Mouse (Mus musculus) forebrain, embryonic 13.5 days (tissue): ENCODE results near the gene Slc7a7. TPM values are rescaled to one million over a fixed set of nuclear protein-coding genes. Genes with fewer than 3 reads are reported as not detected.

ENCODE experiments used
- ATAC-seq: fragments of 200-750 bp; cut with Nextera tagmentation; 2 replicates; pipeline ENCODE4 v1.8.0; 2017
- H3K27ac ChIP-seq: fragments of 300-500 bp; sonication (generic); 2 replicates; pipeline ENCODE4 v1.5.1; 2015; ENCODE audit warnings: inconsistent platforms, mild to moderate bottlenecking, moderate library complexity
- H3K27me3 ChIP-seq: fragments of 300-500 bp; sonication (generic); 2 replicates; pipeline ENCODE4 v1.6.1; 2015; ENCODE audit warnings: mild to moderate bottlenecking, inconsistent platforms
- H3K36me3 ChIP-seq: fragments of 300-500 bp; sonication (generic); 2 replicates; pipeline ENCODE4 v1.6.1; 2015; ENCODE audit warnings: mild to moderate bottlenecking, inconsistent platforms; ENCODE audit not compliant: poor library complexity, severe bottlenecking
- H3K4me1 ChIP-seq: fragments of 300-500 bp; sonication (generic); 2 replicates; pipeline ENCODE4 v1.6.1; 2015; ENCODE audit warnings: inconsistent platforms
- H3K4me2 ChIP-seq: fragments of 300-500 bp; sonication (generic); 2 replicates; pipeline ENCODE4 v1.6.1; 2015; ENCODE audit warnings: inconsistent platforms, mild to moderate bottlenecking, moderate library complexity
- H3K4me3 ChIP-seq: fragments of 300-500 bp; sonication (generic); 2 replicates; pipeline ENCODE4 v1.5.1; 2015; ENCODE audit warnings: mild to moderate bottlenecking, inconsistent platforms
- H3K9ac ChIP-seq: fragments of 300-500 bp; sonication (generic); 2 replicates; pipeline ENCODE4 v1.6.1; 2015; ENCODE audit warnings: mild to moderate bottlenecking, inconsistent platforms
- H3K9me3 ChIP-seq: fragments of 300-500 bp; sonication (generic); replicated peaks from 2 replicates; pipeline ENCODE4 v1.6.1; 2016; ENCODE audit warnings: inconsistent platforms
- WGBS: fragments of 180-500 bp; shearing (Covaris S2); methylation state at CpG from one replicate; pipeline ENCODE4 v1.1.7; 2015; 5-methylcytosine and 5-hydroxymethylcytosine counted together
- polyA plus RNA-seq: library from polyadenylated mRNA; unstranded; fragments of >200 nt; fragmentation: Nextera tagmentation; extraction: Ambion mirVana; gene quantifications from 2 replicates; pipeline ENCODE4 v1.2.1, GENCODE M21; 2015

Slc7a7 gene
- polyA plus RNA-seq, 1 experiment from 2014 or later: 5.6 TPM

- ATAC-seq: peak; percentile 42; the same call in 1 of the 2 replicates
- H3K36me3 ChIP-seq: peaks cover 35% of the 10 kb centered on the region
- WGBS: 38% methylated on average over 3 of the region's 3 CpGs
- no peaks in the 10 kb centered on the region for H3K27me3 ChIP-seq
- H3K9ac ChIP-seq: no peak overlapping the region
- H3K4me3 ChIP-seq: no peak overlapping the region
- no peaks in the 10 kb centered on the region for H3K4me1 ChIP-seq
- H3K4me2 ChIP-seq: no peak overlapping the region
- H3K27ac ChIP-seq: no peak overlapping the region
- H3K9me3 ChIP-seq: no peaks in the 10 kb centered on the region
Observed at GRCm38 (mm10) chr14:54443196-54443595, 25.6 kb upstream of the Slc7a7 start.

GRCm38 (mm10) chr14:54442548-54442947 lies 25.0 kb upstream of the Slc7a7 start:
- ATAC-seq: no peak
- H3K27ac ChIP-seq: no peak overlapping the region
- no peak overlapping the region for H3K9ac ChIP-seq
- H3K4me3 ChIP-seq: no peak overlapping the region
- 91% methylated on average over 3 of the region's 3 CpGs for WGBS
- no peaks in the 10 kb centered on the region for H3K27me3 ChIP-seq
- H3K4me1 ChIP-seq: no peaks in the 10 kb centered on the region
- H3K9me3 ChIP-seq: no peaks in the 10 kb centered on the region
- peaks cover 39% of the 10 kb centered on the region for H3K36me3 ChIP-seq
- no peak overlapping the region for H3K4me2 ChIP-seq

DNA sequence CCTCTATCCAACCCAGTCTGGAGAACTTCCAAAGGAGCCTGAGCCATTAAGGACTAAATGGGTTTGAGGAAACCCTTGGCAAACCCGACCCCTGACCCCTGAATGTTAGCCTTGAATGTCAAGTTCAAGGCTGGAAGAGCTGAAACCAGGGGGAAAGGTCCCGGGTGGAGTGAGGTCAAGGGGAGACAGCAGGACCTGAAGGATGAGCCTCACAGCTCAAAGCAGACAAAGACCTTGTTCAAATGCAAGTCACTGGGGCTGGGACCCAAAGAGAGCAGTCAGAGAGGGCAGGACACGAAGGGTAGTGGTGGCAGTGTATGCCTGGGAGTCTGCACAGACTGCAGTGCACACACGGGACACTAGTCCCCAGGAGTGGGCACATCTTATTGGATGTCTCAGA lies 23.8 kb upstream of the Slc7a7 start:
- no peak overlapping the region for H3K9ac ChIP-seq
- H3K36me3 ChIP-seq: peaks cover 45% of the 10 kb centered on the region
- H3K27ac ChIP-seq: no peak overlapping the region
- no peak overlapping the region for H3K4me2 ChIP-seq
- WGBS: 79% methylated on average over 4 of the region's 4 CpGs
- no peak overlapping the region for H3K4me3 ChIP-seq
- H3K4me1 ChIP-seq: no peaks in the 10 kb centered on the region
- no peaks in the 10 kb centered on the region for H3K9me3 ChIP-seq
- no peak for ATAC-seq
- H3K27me3 ChIP-seq: no peaks in the 10 kb centered on the region

- Histone ChIP-seq H3K4me2 (no peak overlapping the region), H3K36me3 (peaks cover 53% of the 10 kb centered on the region), H3K4me1 (no peaks in the 10 kb centered on the region), H3K27me3 (no peaks in the 10 kb centered on the region), H3K9me3 (no peaks in the 10 kb centered on the region), H3K9ac (no peak overlapping the region), H3K4me3 (no peak overlapping the region), H3K27ac (no peak overlapping the region)
- no peak for ATAC-seq
- 95% methylated on average over 14 of the region's 14 CpGs for WGBS
Observed at GRCm38 (mm10) chr14:54440538-54440937, 23.0 kb upstream of the Slc7a7 start.

GRCm38 (mm10) chr14:54439610-54440009 lies 22.0 kb upstream of the Slc7a7 start:
- H3K27ac ChIP-seq: no peak overlapping the region
- H3K9ac ChIP-seq: no peak overlapping the region
- H3K36me3 ChIP-seq: peaks cover 57% of the 10 kb centered on the region
- 45% methylated on average over 7 of the region's 7 CpGs for WGBS
- H3K4me1 ChIP-seq: peaks cover 2% of the 10 kb centered on the region; the same call in 1 of the 2 replicates
- no peak overlapping the region for H3K4me2 ChIP-seq
- no peaks in the 10 kb centered on the region for H3K9me3 ChIP-seq
- no peak overlapping the region for H3K4me3 ChIP-seq
- no peaks in the 10 kb centered on the region for H3K27me3 ChIP-seq
- ATAC-seq: no peak

GRCm38 (mm10) chr14:54439155-54439554 lies 21.6 kb upstream of the Slc7a7 start:
- Histone ChIP-seq H3K27me3 (no peaks in the 10 kb centered on the region), H3K36me3 (peaks cover 57% of the 10 kb centered on the region), H3K4me1 (peaks cover 7% of the 10 kb centered on the region), H3K4me3 (no peak overlapping the region), H3K27ac (no peak overlapping the region), H3K9ac (no peak overlapping the region), H3K9me3 (no peaks in the 10 kb centered on the region), H3K4me2 (no peak overlapping the region)
- ATAC-seq: no peak
- 76% methylated on average over 12 of the region's 12 CpGs for WGBS

DNA sequence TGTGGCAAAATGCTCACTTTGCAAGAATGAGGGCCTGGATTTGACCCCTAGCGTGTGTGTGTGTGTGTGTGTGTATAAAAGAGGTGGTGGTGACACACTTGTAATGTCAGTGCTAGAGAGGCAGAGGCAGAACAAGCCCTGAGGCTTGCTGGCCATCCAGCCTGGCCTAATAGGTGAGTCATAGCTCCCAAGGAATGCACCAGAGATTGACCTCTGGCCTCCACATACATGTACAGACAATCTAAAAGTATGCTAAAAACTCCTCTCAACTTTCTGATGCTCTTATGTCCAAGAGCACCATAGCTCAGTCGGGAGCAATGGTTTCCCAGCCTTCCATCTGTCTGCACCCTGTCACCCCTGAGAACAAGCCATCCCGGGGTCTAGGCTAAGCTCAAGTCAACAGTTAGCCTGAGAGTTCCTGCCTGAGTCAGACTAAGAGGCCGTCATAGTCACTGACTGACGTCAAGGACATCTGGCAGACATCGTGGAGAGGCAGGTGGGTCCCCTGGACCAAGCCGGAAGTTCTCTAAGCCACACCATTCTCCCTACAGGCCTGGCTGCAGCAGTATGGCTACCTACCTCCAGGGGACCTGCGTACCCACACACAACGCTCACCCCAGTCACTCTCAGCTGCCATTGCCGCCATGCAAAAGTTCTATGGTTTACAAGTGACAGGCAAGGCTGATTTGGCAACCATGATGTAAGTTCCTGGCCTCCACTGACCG lies 17.8 kb upstream of the Slc7a7 start:
- Histone ChIP-seq H3K4me1 (peaks cover 38% of the 10 kb centered on the region), H3K27me3 (no peaks in the 10 kb centered on the region), H3K36me3 (peaks cover 43% of the 10 kb centered on the region), H3K9me3 (no peaks in the 10 kb centered on the region), H3K9ac (no peak overlapping the region), H3K4me2 (no peak overlapping the region), H3K4me3 (no peak overlapping the region), H3K27ac (no peak overlapping the region)
- 93% methylated on average over 11 of the region's 11 CpGs for WGBS
- ATAC-seq: no peak

- Histone ChIP-seq H3K27me3 (no peaks in the 10 kb centered on the region), H3K4me3 (peak overlapping the region; percentile 55), H3K36me3 (peaks cover 37% of the 10 kb centered on the region), H3K27ac (peak overlapping the region; percentile 92; the same call in 1 of the 2 replicates), H3K4me2 (peak overlapping the region; percentile 74), H3K9ac (peak overlapping the region; percentile 86), H3K9me3 (no peaks in the 10 kb centered on the region), H3K4me1 (peaks cover 51% of the 10 kb centered on the region)
- 71% methylated on average over 12 of the region's 12 CpGs for WGBS
- no peak for ATAC-seq
Observed at GRCm38 (mm10) chr14:54433941-54434531, 16.5 kb upstream of the Slc7a7 start.

DNA sequence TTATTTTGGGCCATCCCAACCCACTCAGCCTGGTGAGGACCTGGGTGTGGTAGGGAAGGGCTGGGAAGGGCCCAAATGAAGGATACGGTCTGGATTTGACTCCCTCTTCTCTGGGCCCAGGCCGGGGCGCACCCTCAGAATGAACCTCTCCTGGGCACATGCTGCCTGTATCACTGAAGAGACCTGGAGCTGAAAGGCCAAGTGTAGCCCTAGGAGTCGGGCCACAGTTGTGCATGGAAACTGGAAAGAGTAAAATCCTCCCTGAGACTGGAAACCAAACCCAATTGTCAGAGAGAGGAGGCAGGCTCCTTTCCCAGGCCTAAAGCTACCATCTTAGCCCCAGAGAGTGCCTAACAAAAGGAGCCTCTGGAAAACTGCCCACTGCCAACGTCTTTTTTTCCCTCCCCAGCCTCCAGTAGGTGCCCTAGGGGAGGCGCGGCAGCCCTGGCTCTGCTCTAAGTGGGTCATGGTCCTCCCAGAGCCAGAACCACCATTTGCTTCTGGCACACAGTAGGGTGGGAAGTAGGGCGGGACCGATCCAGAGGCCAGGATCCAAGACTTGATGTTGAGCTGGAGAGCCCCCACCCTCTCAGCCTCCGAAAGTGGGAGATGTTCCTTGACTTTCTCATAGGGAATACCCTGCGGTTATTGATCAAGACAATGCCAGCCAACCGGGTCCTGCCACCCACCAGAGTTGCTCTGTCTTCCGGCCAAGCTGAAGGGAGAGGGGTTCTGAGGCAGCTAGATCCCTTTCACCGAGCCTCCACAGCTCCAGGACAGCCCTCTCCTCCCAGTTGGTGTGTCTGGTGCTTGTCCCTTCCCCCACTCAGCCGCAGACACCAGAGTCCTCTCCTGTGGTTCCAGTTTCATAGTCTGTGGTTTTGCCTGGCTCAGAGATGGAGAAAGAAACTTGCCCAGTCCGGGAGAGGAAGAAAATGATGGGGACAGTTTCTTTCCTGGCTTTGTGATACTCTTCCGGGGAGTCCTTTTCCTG lies 15.6 kb upstream of the Slc7a7 start:
- peak overlapping the region; percentile 55 for H3K4me3 ChIP-seq
- ATAC-seq: peak; percentile 25
- no peaks in the 10 kb centered on the region for H3K9me3 ChIP-seq
- H3K36me3 ChIP-seq: peaks cover 35% of the 10 kb centered on the region
- peak overlapping the region; percentile 86 for H3K9ac ChIP-seq
- H3K27me3 ChIP-seq: no peaks in the 10 kb centered on the region
- peaks cover 60% of the 10 kb centered on the region for H3K4me1 ChIP-seq
- peak overlapping the region; percentile 74 for H3K4me2 ChIP-seq
- WGBS: 45% methylated on average over 17 of the region's 17 CpGs
- peak overlapping the region; percentile 92 for H3K27ac ChIP-seq

GRCm38 (mm10) chr14:54432078-54432836 lies 14.7 kb upstream of the Slc7a7 start:
- Histone ChIP-seq H3K9me3 (no peaks in the 10 kb centered on the region), H3K4me2 (peak overlapping the region; percentile 74), H3K27ac (peak overlapping the region; percentile 92), H3K36me3 (peaks cover 29% of the 10 kb centered on the region), H3K27me3 (no peaks in the 10 kb centered on the region), H3K9ac (peak overlapping the region; percentile 86), H3K4me3 (peak overlapping the region; percentile 55), H3K4me1 (peaks cover 69% of the 10 kb centered on the region)
- 3% methylated on average over 54 of the region's 54 CpGs for WGBS
- ATAC-seq: peak; percentile 50

- H3K4me2 ChIP-seq: peak within 1 kb of the TSS; percentile 74
- 2% methylated on average over 26 of the region's 49 CpGs for WGBS
- peak within 1 kb of the TSS; percentile 92 for H3K27ac ChIP-seq
- no peaks in the 10 kb centered on the region for H3K27me3 ChIP-seq
- peaks cover 70% of the 10 kb centered on the region for H3K4me1 ChIP-seq
- peak within 1 kb of the TSS; percentile 55 for H3K4me3 ChIP-seq
- no peaks in the 10 kb centered on the region for H3K9me3 ChIP-seq
- ATAC-seq: peak; percentile 39
- H3K9ac ChIP-seq: peak within 1 kb of the TSS; percentile 86
- peaks cover 27% of the 10 kb centered on the region for H3K36me3 ChIP-seq
Observed at GRCm38 (mm10) chr14:54431334-54432077, 13.9 kb upstream of the Slc7a7 start, which contains the start of gene Mmp14. Gene Mmp14, plus strand, starts transcription at chr14:54431612.
